Comparison of ENCODE assay signal across 9 mouse cellular contexts in the genomic region with DNA sequence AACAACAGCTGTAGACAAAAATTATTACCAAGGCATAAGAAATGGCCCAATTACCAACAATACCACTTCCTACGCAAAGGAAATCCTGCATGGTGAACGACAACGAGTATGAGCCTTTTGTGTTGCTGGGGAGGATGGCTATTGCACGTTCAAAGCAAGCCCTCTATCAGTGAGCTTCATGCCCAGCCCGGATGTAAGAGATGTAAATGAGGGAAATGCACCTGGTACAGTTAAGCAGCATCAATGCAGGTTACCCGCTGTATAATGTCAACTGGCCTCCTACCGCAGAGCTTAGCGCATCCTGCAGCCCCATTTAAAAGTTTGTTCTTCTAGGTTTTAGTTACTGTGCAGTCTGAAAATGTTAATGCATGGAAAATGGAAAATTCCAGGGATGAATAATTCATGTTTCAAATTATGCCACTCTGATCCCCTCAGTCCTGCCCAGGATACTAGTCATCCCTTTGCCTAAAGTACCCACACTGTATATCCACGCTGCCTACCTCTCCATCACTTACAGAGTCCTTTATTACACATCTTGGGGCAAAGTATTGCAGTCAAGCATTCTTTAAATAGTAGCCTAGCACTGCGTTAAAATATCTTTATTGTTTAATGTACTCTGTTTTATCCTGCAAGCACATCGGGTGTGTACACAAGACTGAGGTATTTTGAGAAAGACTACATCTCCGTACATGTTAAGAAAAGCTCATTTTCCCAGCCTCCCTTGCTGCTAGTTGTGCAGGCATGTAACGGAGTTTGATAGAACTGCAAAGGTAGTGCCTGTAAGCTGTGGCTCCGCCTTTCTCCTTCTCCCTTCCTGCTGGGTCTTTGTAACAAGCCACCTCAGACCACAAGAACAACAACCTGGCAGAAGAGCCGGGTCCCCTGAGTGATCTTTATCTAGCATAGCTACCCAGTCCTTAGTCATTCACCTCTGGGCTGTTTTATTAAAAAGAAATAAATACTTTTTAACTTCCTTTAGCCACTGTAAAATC. TPM values are rescaled to one million over a fixed set of nuclear protein-coding genes. Genes with fewer than 3 reads are reported as not detected.
DNase-seq lines count a peak whose midpoint lies in the region; ATAC-seq lines count a peak whose summit lies in the region.
"Had no signal": no experiment of that assay in that cellular context is flagged by ENCODE, and none has a peak within 500 bp of the region (broad histone marks: within the 10 kb centered on the region; RNA-seq: fewer than 3 reads in every experiment).

No protein-coding gene starts in this region.

- H3K27ac ChIP-seq in hindbrain, embryonic 14.5 days: peak overlapping the region; percentile 56
- H3K27ac ChIP-seq in neural tube, embryonic 14.5 days (ENCODE audit: low read depth, low read length): no peak overlapping the region
- H3K27ac ChIP-seq: liver, embryonic 14.5 days had no signal

- no peak overlapping the region for H3K9ac ChIP-seq in hindbrain, embryonic 14.5 days
- H3K9ac ChIP-seq in neural tube, embryonic 14.5 days (replicated peaks; ENCODE audit: low read depth, low read length): no peak overlapping the region
- H3K9ac ChIP-seq: liver, embryonic 14.5 days had no signal

- intact Hi-C loops in heart, postnatal 10 days (cut with DNase I): no loop called here

- peaks cover 33% of the 10 kb centered on the region for H3K4me1 ChIP-seq in hindbrain, embryonic 14.5 days (replicated peaks; ENCODE audit: control insufficient read depth, insufficient read depth, low read length)
- peaks cover 18% of the 10 kb centered on the region for H3K4me1 ChIP-seq in neural tube, embryonic 14.5 days (ENCODE audit: control insufficient read depth, insufficient read depth, low read length)

- H3K27me3 ChIP-seq in hindbrain, embryonic 14.5 days (ENCODE audit: control insufficient read depth, insufficient read depth, low read length): no peaks in the 10 kb centered on the region
- H3K27me3 ChIP-seq in neural tube, embryonic 14.5 days (ENCODE audit: control insufficient read depth, insufficient read depth, low read length): no peaks in the 10 kb centered on the region

- H3K4me2 ChIP-seq in hindbrain, embryonic 14.5 days (replicated peaks): no peak overlapping the region
- no peak overlapping the region for H3K4me2 ChIP-seq in neural tube, embryonic 14.5 days (ENCODE audit: low read depth, low read length)

- 55% methylated on average over 15 of the region's 15 CpGs for WGBS in hindbrain, embryonic 14.5 days
- WGBS in neural tube, embryonic 14.5 days: 48% methylated on average over 15 of the region's 15 CpGs

- peak; percentile 61 for DNase-seq in 416B (ENCODE audit: low read depth)
- peak; percentile 82 for DNase-seq in CD4-positive, CD25-positive, alpha-beta regulatory T cell, adult 2 months (ENCODE audit: low read depth, low spot score)
- DNase-seq in hindbrain, embryonic 14.5 days (ENCODE audit: low spot score): no peak
- no peak for DNase-seq in spleen, adult 18-20 months
- DNase-seq in urinary bladder, adult 18-20 months (ENCODE audit: low spot score in 2 of 2): no peak
- no peak for DNase-seq in heart, postnatal 10 days
- DNase-seq: kidney, adult 9 months had no signal

- no peak overlapping the region for H3K4me3 ChIP-seq in hindbrain, embryonic 14.5 days (replicated peaks; ENCODE audit: low read length)
- no peak overlapping the region for H3K4me3 ChIP-seq in neural tube, embryonic 14.5 days (ENCODE audit: low read depth, low read length)

- H3K9me3 ChIP-seq in hindbrain, embryonic 14.5 days (ENCODE audit: control insufficient read depth, low read length): no peaks in the 10 kb centered on the region
- no peaks in the 10 kb centered on the region for H3K9me3 ChIP-seq in neural tube, embryonic 14.5 days (ENCODE audit: control insufficient read depth, low read length)

- H3K36me3 ChIP-seq in hindbrain, embryonic 14.5 days (replicated peaks; ENCODE audit: control insufficient read depth, insufficient read depth): peaks cover 23% of the 10 kb centered on the region
- H3K36me3 ChIP-seq in neural tube, embryonic 14.5 days (ENCODE audit: control insufficient read depth, insufficient read depth, low read length): peaks cover 8% of the 10 kb centered on the region; the same call in 1 of the 2 replicates

- no peak for ATAC-seq in hindbrain, embryonic 14.5 days (ENCODE audit: low FRiP score)
- peak; percentile 33; the same call in 1 of the 2 replicates for ATAC-seq in neural tube, embryonic 14.5 days (ENCODE audit: low read depth)

RNA-seq across cellular contexts. Expression of gene Gng2, which starts 15.2 kb away (rescaled TPM):
- 362 and 393 TPM in 2 replicates for polyA plus RNA-seq in hindbrain, embryonic 14.5 days (2014; fragmentation: Nextera tagmentation; extraction: Ambion mirVana)
- polyA plus RNA-seq in neural tube, embryonic 14.5 days (2014; fragmentation: Nextera tagmentation; extraction: Ambion mirVana): 338 and 451 TPM in 2 replicates
- 10 to 100 TPM; 20.7 to 30.5 TPM for total RNA-seq in heart, postnatal 10 days (2021)

Comparison
In these comparisons a context has a peak if more than half of its experiments do, and no peak if none do; other contexts are left out.
1. DNase-seq: peak in 416B (single experiment) and CD4-positive, CD25-positive, alpha-beta regulatory T cell, adult 2 months (single experiment); none in hindbrain, embryonic 14.5 days (single experiment), spleen, adult 18-20 months (0 of 2), urinary bladder, adult 18-20 months (0 of 2) and heart, postnatal 10 days (0 of 2).